Mouse (Mus musculus) lung, adult 2 months (tissue): ENCODE results near the gene Epsti1.

Experiments
- CTCF ChIP-seq: fragments of 200-500 bp; IDR thresholded peaks from 2 replicates; pipeline ENCODE4 v1.5.1; 2011; ENCODE audit warnings: mild to moderate bottlenecking, low read length, control low read depth; ENCODE audit not compliant: insufficient read depth
- POLR2A ChIP-seq: fragments of 200-500 bp; IDR thresholded peaks from 2 replicates; pipeline ENCODE4 v1.6.1; 2011; ENCODE audit warnings: low read depth, mild to moderate bottlenecking, control low read depth, low read length, borderline replicate concordance; ENCODE audit errors: extremely low read depth

DNA sequence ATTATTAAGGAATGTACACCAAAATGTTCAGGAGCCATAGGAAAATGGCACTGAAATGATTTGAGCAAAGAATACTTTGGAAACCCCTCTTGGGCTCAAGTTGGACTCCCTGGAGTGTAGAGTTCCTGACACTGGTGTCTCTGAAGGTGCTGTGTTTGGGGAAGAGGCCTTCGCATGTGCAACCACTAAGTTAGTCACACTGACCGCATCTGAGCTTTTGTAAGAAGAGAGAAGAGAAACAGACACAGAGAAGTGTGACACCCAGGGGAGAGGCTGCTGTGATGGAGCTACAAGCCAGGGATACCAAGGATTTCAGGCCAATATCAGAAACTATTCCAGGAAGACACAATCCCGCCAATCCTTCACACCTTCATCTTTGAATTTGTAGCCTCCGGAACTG is 17.1 kb upstream of the Epsti1 start:
- TF ChIP-seq CTCF (no peak), POLR2A (no peak)
